Mouse (Mus musculus): ENCODE measurements around the gene Folr1.

DNA sequence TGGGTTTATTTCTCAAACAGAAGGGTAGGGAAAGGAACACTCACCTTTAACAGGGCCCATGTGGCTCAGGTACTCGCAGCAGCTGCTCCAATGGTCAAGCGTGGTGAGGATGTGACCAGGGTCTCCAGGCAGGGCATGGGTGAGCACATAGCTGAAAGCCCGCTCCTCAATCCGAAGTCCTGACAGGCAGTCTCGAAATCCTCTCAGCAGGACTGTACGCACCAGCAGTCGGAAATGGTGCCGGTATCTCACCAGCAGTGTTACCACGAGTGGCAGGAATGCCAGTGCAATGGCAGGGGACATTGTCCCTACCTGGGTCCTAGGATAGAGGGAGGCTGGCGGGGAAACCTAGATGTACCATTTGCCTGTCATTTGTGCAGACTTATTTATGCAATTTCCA, 31.4 kb upstream of the Folr1 start:
- TF ChIP-seq CHD2 (IDR thresholded peaks at IDR 0.05; ENCODE audit: low read depth, low read length) (no peak), HCFC1 (IDR thresholded peaks at IDR 0.05; ENCODE audit: borderline replicate concordance, insufficient read depth, low read length) (no peak), ZNF384 (IDR thresholded peaks at IDR 0.05; ENCODE audit: low read depth, low read length) (no peak)
